Mouse (Mus musculus): Measurements from ENCODE around the gene Atp6ap1l.

GRCm38 (mm10) chr13:90860888-90861431 is 44.2 kb downstream of the Atp6ap1l start:
- TF ChIP-seq CTCF (IDR thresholded peaks at IDR 0.05; ENCODE audit: control insufficient read depth, insufficient read depth, low read length) (no peak), POLR2A (IDR thresholded peaks at IDR 0.05; ENCODE audit: borderline replicate concordance, control insufficient read depth, low read depth, low read length) (no peak)

Measured in bone marrow, adult 2 months (tissue).